Mouse (Mus musculus): ENCODE data around the gene Mink1.
A peak's percentile ranks its signal among the peaks of the same experiment; 100 is the strongest.

The Mink1 gene

DNA sequence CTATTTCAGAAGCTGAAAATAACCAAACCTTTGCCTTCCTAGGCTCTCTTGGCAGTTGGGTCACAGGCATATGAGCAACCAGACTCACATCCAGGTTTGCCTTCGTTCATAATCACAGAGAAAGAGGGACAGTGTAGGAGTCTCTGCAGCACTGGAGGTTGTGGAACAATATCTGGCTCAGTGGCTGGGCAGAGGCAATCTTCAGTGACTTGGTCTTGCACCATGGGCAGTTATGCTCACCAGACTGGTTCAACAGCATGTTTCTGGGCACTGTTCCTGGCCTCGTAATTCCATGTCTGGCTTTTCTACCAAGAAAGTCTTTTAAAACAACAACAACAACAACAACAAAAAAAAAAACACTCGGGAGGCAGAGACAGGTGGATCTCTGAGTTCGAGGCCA lies 72.9 kb downstream of the Mink1 start:
- DNase-seq (ENCODE audit: low spot score in 2 of 2) = no peak

DNA sequence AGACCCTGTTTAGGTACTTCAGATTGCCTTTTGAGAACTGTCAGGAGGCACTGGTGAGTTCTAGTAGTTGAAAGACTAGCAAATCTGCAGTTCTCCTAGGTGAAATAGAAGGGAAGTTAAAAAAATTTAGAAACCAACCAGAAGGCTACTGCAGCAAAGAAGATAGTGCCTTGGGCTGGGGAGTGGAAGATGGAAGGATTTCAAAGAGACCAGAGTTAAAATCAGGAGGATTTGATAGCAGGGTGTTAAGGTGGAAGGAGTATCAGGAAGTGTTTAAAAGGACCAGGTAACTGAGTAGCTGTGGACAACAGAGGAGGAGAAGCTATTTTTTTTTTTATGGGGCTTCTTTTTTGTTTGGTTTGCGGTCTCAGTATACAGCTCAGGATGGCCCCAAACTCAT lies 75.1 kb downstream of the Mink1 start:
- no peak for DNase-seq (ENCODE audit: low spot score in 2 of 2)

DNA sequence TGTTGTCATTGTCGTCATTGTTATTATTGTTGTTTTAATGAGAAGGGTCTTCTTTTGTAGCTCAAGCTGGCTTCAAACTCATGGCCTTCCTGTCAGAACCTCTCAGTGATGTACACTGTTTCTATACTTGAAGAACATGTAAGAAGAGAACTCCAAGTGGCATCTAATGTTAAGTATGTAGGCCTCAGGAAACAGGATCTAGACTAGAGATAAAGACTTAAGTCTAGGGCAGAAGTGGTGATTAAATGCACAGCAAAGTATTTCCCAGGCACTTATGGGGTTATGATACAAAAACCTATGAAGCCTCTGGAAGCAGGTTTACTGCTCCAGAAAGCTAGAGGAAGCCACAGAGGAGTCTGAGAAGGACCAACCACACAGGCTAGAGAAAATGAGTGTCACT lies 75.6 kb downstream of the Mink1 start:
- no peak for DNase-seq (ENCODE audit: low spot score in 2 of 2)

GRCm38 (mm10) chr11:70638714-70639278 lies 76.1 kb downstream of the Mink1 start, which contains the start of gene Gp1ba:
Gp1ba (plus strand) TSS chr11:70639122.
- DNase-seq (ENCODE audit: low spot score in 2 of 2) = no peak

DNA sequence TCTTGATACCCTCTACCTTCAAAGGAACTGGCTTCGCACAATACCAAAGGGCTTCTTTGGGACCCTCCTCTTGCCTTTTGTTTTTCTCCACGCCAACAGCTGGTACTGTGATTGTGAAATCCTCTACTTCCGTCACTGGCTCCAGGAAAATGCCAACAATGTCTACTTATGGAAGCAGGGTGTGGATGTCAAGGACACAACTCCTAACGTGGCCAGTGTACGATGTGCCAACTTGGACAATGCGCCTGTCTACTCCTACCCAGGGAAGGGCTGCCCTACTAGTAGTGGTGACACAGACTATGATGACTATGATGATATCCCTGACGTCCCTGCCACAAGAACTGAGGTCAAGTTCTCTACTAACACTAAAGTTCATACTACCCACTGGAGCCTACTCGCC lies 77.3 kb downstream of the Mink1 start:
- DNase-seq (ENCODE audit: low spot score in 2 of 2) = no peak

GRCm38 (mm10) chr11:70641241-70641640 lies 78.6 kb downstream of the Mink1 start:
- no peak for DNase-seq (ENCODE audit: low spot score in 2 of 2)

DNA sequence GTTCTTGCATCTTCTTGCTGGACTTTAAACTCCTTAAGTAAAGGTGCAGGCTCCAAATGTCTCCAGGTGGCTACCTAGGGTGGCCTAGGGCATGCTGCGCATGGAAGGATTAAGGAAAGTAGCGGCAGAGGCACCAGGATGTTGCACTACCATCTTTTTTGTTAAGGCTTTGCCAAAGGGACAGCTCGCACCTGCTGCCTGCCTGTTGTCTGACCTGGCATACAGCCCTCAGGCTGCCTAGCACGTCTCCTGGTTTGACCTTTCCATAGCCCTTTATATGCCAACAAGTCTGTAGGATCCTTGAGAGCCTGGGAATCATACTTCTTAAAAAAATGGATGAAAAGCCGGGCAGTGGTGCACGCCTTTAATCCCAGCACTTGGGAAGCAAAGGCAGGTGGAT lies 80.4 kb downstream of the Mink1 start:
- no peak for DNase-seq (ENCODE audit: low spot score in 2 of 2)

DNA sequence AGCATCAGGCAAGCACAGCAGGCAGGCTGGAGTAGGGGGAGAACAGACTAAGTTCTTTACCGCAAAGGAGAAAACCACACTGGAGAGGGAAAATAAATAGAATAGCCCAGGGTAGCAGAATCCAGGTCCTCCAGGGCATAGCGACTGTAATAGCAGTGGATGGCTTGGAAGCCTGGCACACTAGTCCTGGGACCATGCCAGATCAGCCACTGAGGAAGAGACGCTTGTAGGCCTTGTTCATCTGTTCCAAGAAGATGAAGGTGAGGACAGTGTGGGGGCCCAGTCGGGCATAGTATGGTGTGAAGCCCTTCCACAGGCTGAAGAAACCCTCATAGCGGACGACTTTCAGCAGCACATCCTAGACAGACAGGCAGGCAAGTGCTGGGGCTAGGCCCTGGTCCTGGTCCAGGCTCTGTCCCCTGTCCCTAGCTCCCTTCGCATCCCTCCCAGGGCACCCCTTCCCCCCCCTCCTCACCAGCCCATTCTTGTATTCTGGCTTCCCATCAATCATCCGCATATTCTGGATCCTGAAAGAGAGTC lies 82.0 kb downstream of the Mink1 start:
- DNase-seq (ENCODE audit: low spot score in 2 of 2) = no peak

DNA sequence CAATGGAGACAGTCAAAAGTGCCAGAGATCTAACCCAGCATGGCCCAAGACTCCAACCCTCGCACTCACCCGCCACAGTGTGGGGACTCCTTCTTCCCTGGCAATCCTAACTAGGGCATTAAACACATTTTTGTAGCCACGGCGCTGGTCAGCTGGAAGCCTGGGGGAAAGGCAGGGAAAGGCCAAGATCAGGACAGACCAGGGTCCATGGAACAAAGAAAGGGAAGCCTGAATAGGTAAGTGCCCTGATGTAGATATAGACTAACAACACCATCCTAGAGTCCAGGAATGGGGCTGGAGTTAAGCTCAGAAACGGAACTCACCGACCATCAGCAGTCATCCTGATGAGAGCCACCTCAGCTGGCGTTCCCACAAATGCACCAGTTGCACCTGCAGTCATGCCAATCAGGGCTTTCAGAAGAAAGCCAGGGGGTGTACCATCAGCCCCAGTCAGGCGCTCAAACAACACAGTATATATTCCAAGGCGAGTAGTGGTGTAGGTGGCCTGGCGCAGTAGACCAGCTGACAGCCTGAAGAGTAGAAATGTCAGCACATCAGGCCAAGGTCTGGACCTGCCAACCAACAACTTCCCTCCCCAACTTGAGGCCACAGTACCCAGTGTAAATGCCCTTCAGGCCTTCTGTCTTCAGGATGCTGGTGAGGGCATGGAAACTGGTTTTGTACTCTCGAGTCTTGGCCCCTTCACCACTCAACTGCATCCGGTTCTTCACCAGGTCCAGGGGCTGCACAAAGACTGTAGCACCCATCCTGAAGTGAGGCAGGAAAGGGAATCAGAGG lies 83.0 kb downstream of the Mink1 start:
- DNase-seq (ENCODE audit: low spot score in 2 of 2) = no peak

DNA sequence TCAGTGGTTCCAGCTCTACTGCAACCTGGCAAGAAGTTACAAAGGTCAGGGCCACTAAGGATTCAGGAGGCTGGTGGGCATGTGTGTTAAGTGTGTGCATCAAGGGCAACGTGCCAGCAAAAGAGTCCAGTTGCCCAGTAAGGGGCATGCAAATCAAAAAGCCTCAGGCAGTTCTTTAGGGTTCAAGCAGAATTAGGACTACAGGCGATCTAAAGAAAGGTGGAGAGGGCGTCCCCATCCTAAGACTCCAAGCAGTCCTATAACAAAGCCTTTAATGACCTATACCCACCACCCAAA lies 83.5 kb downstream of the Mink1 start:
- no peak for DNase-seq (ENCODE audit: low spot score in 2 of 2)

GRCm38 (mm10) chr11:70646691-70647650 lies 84.3 kb downstream of the Mink1 start, which contains the start of the genes Rnf167 and Slc25a11:
Rnf167 (plus strand) TSS chr11:70647235.
Slc25a11 (minus strand) TSS chr11:70647479.
- DNase-seq (ENCODE audit: low spot score in 2 of 2) = peak; percentile 94 to 97

- no peak for DNase-seq (ENCODE audit: low spot score in 2 of 2)
Observed at GRCm38 (mm10) chr11:70647716-70648420, 85.2 kb downstream of the Mink1 start.

- DNase-seq (ENCODE audit: low spot score in 2 of 2) = no peak
Observed at GRCm38 (mm10) chr11:70648512-70648911, 85.8 kb downstream of the Mink1 start.

DNA sequence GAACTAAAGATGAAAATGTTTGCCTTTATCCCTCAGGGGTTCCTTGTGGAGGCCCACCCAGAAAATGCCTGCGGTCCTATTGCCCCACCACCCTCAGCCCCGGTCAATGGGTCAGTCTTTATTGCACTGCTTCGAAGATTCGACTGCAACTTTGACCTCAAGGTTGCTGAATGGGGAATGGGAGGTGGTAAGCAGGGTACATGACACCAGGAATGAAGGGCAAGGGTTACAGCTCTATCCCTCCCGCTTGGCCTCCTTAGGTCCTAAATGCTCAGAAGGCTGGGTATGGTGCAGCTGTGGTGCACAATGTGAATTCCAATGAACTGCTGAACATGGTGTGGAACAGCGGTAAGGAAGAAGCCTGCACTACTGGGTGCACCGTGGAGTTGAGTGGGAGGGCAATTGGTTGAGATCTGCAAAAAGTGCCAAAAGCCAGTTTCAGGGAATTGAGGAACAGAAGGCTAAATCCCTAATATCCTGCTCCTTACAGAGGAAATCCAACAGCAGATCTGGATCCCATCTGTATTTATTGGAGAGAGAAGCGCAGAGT lies 86.6 kb downstream of the Mink1 start:
- DNase-seq (ENCODE audit: low spot score in 2 of 2) = no peak

DNA sequence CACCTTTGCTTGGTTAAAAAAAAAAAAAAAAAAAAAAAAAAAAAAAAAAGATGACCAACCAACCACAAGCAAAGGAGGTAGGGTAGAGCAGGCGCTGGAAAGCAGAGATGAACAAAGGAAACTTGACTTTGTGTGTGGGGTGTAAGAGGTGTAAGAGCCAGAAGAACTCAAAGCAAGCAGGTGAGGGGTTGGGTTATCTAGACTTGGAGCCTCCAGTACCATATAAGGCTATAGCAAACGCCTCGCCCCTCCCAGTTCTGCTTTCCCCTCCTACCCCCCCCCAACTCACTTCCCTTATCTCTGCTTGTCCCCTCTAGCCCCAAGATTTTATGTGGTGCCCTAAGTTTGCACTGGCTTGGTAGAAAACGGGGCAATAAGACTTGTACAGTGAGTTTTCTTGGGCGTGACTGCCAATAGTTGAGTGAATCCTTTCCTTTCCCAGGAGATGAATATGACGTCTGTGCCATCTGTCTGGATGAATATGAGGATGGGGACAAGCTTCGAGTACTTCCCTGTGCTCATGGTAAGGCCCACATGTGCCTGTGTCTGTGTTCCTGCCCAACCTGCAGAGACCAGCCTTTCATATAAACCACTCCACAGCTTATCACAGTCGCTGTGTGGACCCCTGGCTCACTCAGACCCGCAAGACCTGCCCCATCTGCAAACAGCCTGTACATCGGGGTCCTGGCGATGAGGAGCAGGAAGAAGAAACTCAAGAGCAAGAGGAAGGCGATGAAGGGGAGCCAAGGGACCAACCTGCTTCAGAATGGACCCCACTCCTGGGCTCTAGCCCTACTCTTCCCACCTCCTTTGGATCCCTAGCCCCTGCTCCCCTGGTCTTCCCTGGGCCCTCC lies 87.9 kb downstream of the Mink1 start:
- DNase-seq (ENCODE audit: low spot score in 2 of 2) = no peak

DNA sequence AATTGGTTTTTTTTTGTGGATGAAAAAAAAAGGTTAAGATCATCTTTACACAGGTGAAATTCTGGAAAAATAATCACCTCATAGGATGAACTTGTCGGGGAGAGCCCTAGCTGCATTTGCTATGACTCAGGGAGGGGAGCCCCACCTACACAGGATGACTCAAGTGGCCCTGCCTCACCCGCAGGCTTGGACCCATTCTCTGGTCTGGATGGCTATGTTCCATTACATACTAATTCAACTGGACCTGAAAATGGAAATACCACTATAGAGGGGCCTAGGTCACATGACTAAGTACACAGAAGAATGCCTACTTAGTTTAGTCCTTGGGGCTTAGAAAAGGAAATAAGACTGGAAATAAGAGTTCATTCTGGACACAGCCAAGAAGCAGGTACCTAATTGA lies 88.7 kb downstream of the Mink1 start:
- DNase-seq (ENCODE audit: low spot score in 2 of 2) = no peak

DNA sequence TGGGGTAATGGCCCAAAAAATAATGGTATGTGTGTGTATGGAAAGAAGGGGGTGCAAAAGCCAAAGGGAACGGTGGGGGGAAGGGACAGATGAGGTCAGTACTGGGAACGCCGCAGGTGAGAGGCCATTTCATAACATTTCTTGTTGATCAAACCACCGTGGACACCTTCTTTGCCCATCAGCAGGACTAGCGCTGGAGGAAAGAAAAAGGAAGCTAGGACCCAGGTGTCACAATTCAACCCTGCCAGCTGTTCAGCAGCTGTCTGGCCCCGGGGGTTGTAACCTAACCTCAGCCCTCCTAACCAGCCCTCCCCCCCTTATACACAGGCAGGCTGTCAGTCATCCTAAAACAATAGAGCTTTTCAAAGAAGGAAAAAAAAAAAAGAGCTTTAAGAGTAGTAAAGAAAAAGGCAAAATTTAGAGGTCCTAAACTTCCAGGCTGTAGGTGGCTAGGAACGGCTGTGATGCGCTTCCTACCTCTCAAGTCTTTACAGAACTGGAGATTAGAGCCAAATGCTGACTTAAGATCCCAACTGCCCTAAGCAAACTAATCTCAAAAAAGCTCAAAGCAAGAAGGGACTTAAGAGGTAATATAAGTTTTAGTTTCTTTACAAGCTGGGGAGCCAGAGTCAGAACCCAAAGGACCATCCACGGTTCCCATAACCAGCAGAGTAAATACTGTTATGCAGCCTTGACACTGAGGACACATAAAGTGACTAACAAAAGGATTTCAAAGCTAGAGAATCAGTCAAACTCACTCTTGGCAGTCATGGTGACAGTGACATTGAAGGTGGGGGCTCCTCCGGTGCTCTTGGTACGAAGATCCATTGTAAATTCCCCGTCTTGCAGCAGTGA lies 89.6 kb downstream of the Mink1 start:
- DNase-seq (ENCODE audit: low spot score in 2 of 2) = no peak

GRCm38 (mm10) chr11:70652884-70653344 lies 90.2 kb downstream of the Mink1 start:
- DNase-seq (ENCODE audit: low spot score in 2 of 2) = no peak
